Mouse (Mus musculus): Measurements from ENCODE around the gene Dpep3.

The Dpep3 gene

DNA sequence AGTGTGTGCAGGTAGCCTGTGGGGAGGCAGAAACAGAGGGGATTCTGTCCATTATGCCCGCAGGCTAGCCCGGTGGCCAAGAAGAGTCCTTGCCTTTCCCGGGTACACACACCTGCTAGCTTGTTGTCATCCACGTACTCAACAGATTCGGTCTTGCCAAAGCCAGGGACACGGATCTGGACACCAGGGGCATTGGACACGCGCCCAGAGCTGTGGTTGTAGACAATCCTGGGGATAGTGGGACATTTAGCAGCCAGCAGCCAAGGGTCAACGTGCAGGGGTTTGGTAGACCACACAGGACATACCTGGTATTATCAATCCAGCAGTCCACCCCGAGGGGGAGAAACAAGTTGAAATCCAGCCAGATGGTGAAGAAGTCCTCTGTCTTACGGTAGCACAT, 37.2 kb downstream of the Dpep3 start:
- in situ Hi-C loops (cut with MboI; ENCODE audit: unreplicated experiment in 2 of 2) = loop anchor here (5.0 kb wide), 2 partner anchors 35 to 40 kb away; partner anchors contain the start of gene Dpep3 (in 1 of the 2)

DNA sequence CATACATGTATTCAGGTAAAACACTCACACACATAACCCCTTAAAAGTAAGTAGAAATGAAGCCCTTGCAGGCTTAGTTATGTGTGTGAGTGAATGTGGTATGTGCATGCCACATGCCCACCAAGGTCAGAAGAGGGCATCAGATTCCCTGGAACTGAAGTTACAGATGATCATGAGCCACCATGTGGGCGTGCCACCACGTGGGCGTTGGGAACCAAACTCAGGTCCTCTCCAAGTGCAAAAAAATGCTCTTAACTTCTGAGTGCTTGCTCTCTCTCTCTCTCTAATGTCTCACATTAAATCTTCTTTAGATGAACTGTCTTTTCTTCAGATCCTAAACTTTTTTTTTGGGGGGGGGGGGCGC, 40.9 kb downstream of the Dpep3 start, which contains the start of gene Psmb10:
Gene Psmb10 (minus strand): TSS at position 139 of the 364 bp plus-strand sequence.
- in situ Hi-C loops (cut with MboI; ENCODE audit: unreplicated experiment in 2 of 2) = loop anchor here (5.0 to 10.0 kb wide), 2 partner anchors 84 to 333 kb away; partner anchors contain the start of gene Ripor1 (in 1 of the 2)

DNA sequence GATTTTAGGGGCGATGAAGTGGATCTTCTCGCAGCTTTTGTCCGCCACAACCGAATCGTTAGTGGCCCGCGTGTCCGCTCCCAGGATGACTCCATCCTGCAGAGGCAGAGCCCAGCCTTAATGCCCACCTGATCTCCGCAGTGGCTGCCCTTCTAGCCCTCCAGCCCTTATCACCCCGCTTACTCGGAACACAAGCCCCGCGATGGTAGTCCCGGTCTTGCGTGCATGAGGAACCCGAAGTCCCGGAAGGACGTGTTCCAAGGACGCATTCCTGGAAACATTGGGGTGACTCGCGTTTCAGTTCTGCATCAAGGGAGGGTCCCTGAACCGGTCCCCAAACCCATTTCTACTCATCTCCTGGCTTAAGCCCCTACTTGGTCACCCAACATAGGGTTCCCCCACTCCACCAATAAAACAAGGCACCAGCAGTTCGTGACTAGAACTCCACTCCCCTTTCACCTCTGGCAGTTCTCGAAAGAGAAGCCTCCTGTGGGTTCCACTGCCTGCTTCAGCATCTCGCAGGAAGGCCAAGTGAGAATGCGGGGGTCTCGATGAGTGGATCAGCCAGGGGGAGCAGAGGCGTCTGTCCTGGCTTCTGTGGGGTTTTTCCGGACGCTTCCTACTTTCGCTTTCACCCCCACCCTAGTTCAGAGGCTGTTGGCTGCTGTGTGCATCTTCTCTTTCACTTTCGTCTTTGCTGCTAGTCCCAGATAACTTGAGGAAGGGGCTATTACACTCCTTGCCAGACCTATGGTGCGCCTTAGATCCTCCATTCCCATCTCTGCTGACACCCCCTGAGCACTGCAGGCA, 41.5 kb downstream of the Dpep3 start:
- in situ Hi-C loops (cut with MboI; ENCODE audit: unreplicated experiment in 2 of 2) = loop anchor here (5.0 to 10.0 kb wide), 2 partner anchors 85 to 333 kb away; partner anchors contain the start of gene Ripor1 (in 1 of the 2)

DNA sequence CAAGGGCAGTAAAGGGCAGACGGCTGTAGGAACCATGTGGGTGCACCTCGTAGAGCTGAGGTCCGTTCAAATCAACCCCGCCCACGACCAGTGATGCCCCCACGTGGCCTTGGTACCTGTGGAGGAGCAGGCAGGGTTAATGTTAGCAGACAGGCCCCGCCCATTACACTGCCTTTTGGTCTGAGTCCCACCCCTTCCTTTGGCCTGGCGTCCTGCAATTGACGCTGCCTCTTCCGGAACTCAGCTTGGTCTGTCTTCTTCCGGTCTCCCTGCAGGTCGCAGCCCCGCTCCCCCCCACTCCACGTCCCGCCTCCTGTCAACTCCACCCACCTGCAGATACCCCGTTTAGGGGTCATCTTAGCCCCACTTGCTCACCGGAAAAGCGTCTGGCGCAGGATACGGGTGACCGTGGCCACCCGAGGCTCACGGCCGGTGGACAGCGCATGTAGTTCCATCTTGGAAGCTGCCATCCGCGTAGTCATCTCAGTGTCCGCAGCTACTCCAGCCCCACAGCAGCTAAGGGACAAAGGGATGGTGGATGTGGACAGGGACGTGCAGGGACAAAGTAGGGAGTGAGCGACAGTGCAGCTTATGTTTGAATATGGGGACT, 42.3 kb downstream of the Dpep3 start:
- in situ Hi-C loops (cut with MboI; ENCODE audit: unreplicated experiment in 2 of 2) = loop anchor here (5.0 to 10.0 kb wide), 2 partner anchors 85 to 332 kb away; partner anchors contain the start of gene Ripor1 (in 1 of the 2)

GRCm38 (mm10) chr8:105935863-105936603, 43.2 kb downstream of the Dpep3 start:
- in situ Hi-C loops (cut with MboI; ENCODE audit: unreplicated experiment in 2 of 2) = loop anchor here (5.0 to 10.0 kb wide), 2 partner anchors 86 to 331 kb away; partner anchors contain the start of gene Ripor1 (in 1 of the 2)

GRCm38 (mm10) chr8:105935105-105935504, 44.1 kb downstream of the Dpep3 start:
- in situ Hi-C loops (cut with MboI; ENCODE audit: unreplicated experiment in 2 of 2) = loop anchor here (5.0 to 10.0 kb wide), 2 partner anchors 87 to 330 kb away; partner anchors contain the start of gene Ripor1 (in 1 of the 2)

DNA sequence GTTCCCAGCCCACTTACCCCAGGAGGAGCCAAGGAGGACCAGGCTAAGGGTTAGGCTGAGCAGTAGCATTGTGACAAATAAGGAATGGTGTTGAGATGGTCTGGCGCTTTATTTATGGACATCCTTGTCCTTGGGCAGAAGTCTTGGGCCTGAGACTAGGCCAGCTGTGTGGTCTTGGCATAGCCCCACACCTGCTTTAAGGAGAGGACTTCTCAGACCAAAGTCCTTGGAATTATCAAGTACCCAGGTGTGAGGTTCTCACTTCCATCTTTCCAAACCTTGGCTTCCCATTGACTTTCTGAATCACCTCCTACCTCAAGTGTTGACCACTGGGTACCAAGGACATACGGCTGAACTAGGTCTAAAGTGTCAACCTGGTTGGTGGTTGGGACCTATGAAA, 45.5 kb downstream of the Dpep3 start, which contains the start of gene Ctrl:
Gene Ctrl (minus strand): TSS at position 101 of the 400 bp plus-strand sequence.
- in situ Hi-C loops (cut with MboI; ENCODE audit: unreplicated experiment in 2 of 2) = loop anchor here in 1 of 2 experiments (5.0 to 10.0 kb wide), 2 partner anchors 216 to 329 kb away; partner anchors contain the start of gene Ripor1

DNA sequence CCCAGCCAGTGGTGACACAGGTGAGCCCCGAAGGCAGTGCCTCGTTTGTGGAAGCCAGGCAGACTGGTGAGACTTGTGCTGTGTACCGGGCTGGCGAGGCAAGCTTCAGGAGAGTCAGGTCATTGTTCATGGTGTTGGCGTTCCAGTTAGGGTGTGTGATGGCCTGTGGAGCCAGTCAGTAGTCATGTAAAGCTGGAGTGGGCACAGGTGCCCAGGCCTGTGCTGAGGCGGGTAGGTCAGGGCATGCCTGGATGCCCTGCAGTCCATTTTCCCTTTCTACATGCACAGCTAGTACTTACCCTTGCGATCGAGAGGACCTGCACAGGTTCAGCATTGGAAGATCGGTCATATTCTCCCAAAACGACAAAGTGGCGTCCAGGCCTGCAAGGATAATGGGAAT, 46.7 kb downstream of the Dpep3 start:
- in situ Hi-C loops (cut with MboI; ENCODE audit: unreplicated experiment in 2 of 2) = loop anchor here in 1 of 2 experiments (5.0 to 10.0 kb wide), 2 partner anchors 215 to 328 kb away; partner anchors contain the start of gene Ripor1

- in situ Hi-C loops (cut with MboI; ENCODE audit: unreplicated experiment in 2 of 2) = loop anchor here in 1 of 2 experiments (5.0 to 10.0 kb wide), 2 partner anchors 214 to 326 kb away; partner anchors contain the start of gene Ripor1
Observed at GRCm38 (mm10) chr8:105931271-105931670, 48.0 kb downstream of the Dpep3 start.

DNA sequence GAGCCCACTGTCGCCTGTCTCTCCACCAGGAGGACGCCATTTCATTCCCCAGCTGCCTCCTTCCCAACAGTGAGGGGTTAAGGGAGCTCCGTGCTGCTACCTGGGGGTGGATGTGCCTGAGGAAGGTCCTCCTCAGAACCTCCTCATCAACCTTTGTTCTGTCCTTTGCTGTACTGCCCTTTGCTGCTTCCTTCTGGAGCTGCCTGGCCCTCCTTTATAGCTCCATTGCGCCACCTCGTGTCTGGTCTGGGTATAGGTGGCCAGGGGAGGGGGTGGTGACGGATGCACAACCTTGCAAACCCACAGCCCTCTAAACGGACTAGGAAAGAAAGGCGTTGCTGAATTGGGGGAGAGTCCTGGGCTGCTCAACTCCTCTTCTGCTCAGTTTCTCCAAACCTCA, 48.6 kb downstream of the Dpep3 start:
- in situ Hi-C loops (cut with MboI; ENCODE audit: unreplicated experiment in 2 of 2) = loop anchor here in 1 of 2 experiments (5.0 to 10.0 kb wide), 2 partner anchors 213 to 326 kb away; partner anchors contain the start of gene Ripor1

DNA sequence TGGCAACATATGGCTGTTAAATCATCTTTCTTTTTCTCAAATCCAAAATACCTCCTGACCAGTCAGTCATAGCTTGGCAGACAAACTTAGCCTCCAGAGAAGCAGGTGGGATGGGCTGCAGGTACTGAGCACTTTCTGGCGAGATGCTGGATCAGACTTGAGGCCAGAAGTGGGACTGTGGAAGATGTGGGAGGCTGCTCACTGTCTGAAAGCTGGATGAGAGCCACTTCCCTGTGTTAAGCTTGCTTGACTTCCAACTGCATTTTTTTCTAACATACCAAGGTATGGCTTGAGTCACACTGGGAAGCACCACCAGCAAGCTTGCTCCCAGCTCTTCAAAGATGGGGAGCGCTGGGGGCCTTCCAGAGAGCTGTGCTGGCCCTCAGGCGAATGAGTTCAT, 54.1 kb downstream of the Dpep3 start:
- in situ Hi-C loops (cut with MboI; ENCODE audit: unreplicated experiment in 2 of 2) = loop anchor here (5.0 kb wide), 3 partner anchors 33 to 213 kb away; partner anchors contain the start of gene Nrn1l (in 1 of the 2)
